Mouse (Mus musculus): ENCODE measurements around the gene Tll2. TPM values are rescaled to one million over a fixed set of nuclear protein-coding genes. Genes with fewer than 3 reads are reported as not detected.

The Tll2 gene
- polyA plus RNA-seq (2015; fragmentation: Illumina TruSeq; extraction: RNeasy Lipid Tissue Mini Kit (QIAGEN cat#74804); ENCODE audit: low read depth, low replicate concordance) = 0.86 TPM

DNA sequence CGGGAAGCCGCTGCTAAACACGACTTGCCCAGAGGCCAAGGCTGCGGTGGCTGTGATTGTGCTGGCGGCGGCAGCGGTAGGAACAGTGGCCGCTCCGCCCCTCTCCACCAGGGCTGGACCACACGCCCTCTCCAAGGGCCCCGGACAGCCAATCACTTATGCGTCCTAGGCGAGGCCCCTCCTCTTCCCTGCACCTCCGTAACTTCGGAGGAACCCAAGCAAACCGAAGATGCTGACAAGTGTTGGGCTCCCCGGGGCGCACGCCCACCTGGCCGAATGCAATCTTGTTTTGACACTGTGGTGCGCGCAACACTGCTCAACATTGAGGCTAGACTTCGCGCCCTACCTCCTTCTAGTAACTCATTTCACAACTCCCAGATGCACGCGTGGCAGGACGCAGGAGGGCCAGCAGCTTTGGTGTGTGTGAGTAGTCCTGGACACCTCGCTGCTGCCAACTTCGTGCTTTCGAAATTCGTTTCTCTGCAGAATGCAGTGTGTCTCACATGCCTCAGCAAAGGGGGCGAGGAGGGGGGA is at the start of gene Tll2:
Gene Tll2, minus strand, starts transcription at position 25 of the 534 bp plus-strand sequence.

DNA sequence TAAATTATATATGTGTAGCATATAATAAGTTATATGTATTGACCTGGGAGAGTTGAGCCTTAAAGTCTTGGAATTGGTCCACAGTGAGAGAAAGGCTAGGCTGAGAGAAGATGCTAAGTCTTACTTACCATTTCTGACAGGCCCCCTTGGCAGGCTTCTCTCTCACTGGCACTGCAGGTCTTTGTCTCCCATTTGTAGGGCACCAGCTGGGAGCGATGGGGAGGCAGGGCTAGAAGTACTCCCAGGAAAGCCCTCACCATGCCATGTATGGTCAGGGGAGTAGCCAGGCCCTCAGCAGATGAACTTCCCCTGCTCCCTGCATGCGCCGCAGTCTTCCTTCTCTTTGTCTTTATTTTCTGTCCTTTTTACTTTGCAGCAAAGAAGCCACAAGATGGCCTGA is 129.7 kb downstream of the Tll2 start, which contains the start of gene Opalin:
Gene Opalin, minus strand, starts transcription at position 208 of the 400 bp plus-strand sequence.

Other genes with a start within 250 kb of the Tll2 start
- gene Blnk, start 212.3 kb downstream of the Tll2 start, polyA plus RNA-seq (2015; fragmentation: Illumina TruSeq; extraction: RNeasy Lipid Tissue Mini Kit (QIAGEN cat#74804); ENCODE audit: low read depth, low replicate concordance) = 6.1 TPM
- gene Dntt, start 177.6 kb downstream of the Tll2 start, polyA plus RNA-seq (2015; fragmentation: Illumina TruSeq; extraction: RNeasy Lipid Tissue Mini Kit (QIAGEN cat#74804); ENCODE audit: low read depth, low replicate concordance) = not detected
- gene Opalin, start 129.7 kb downstream of the Tll2 start, polyA plus RNA-seq (2015; fragmentation: Illumina TruSeq; extraction: RNeasy Lipid Tissue Mini Kit (QIAGEN cat#74804); ENCODE audit: low read depth, low replicate concordance) = 44.7 TPM
- 124 TPM for gene Tm9sf3, start 57.2 kb upstream of the Tll2 start, polyA plus RNA-seq (2015; fragmentation: Illumina TruSeq; extraction: RNeasy Lipid Tissue Mini Kit (QIAGEN cat#74804); ENCODE audit: low read depth, low replicate concordance)
- gene Pik3ap1, start 178.3 kb upstream of the Tll2 start, polyA plus RNA-seq (2015; fragmentation: Illumina TruSeq; extraction: RNeasy Lipid Tissue Mini Kit (QIAGEN cat#74804); ENCODE audit: low read depth, low replicate concordance) = 2.1 TPM

Measured in brain, adult 10 weeks (tissue).